Mouse (Mus musculus) limb, embryonic 14.5 days (tissue): ENCODE results near the gene Scamp4. TPM values are rescaled to one million over a fixed set of nuclear protein-coding genes. Genes with fewer than 3 reads are reported as not detected.

ENCODE experiments used
- ATAC-seq: fragments of 200-750 bp; cut with Nextera tagmentation; 2 replicates; pipeline ENCODE4 v1.8.0; 2017; ENCODE audit warnings: low read depth, moderate number of reproducible peaks, moderate TSS enrichment; ENCODE audit not compliant: low FRiP score
- DNase-seq: peaks from one replicate; pipeline ENCODE4 v3.0.0-alpha.2; 2015; ENCODE audit warnings: low spot score
- H3K27ac ChIP-seq: fragments of 300-500 bp; sonication (generic); replicated peaks from 2 replicates; pipeline ENCODE4 v1.5.1; 2014; ENCODE audit warnings: low read depth, mild to moderate bottlenecking, low read length, moderate library complexity, mixed read lengths
- H3K27me3 ChIP-seq: fragments of 300-500 bp; sonication (generic); 2 replicates; pipeline ENCODE4 v1.6.1; 2014; ENCODE audit warnings: low read length, mixed read lengths; ENCODE audit not compliant: control insufficient read depth, insufficient read depth
- H3K36me3 ChIP-seq: fragments of 300-500 bp; sonication (generic); 2 replicates; pipeline ENCODE4 v1.6.1; 2014; ENCODE audit warnings: mild to moderate bottlenecking, low read length, moderate library complexity, mixed read lengths; ENCODE audit not compliant: control insufficient read depth, insufficient read depth
- H3K4me1 ChIP-seq: fragments of 300-500 bp; sonication (generic); 2 replicates; pipeline ENCODE4 v1.6.1; 2014; ENCODE audit warnings: antibody characterized with exemption, low read length, mixed read lengths; ENCODE audit not compliant: control insufficient read depth, insufficient read depth
- H3K4me2 ChIP-seq: fragments of 300-500 bp; sonication (generic); replicated peaks from 2 replicates; pipeline ENCODE4 v1.6.1; 2014; ENCODE audit warnings: low read depth, mild to moderate bottlenecking, low read length, moderate library complexity; ENCODE audit not compliant: severe bottlenecking
- H3K4me3 ChIP-seq: fragments of 300-500 bp; sonication (generic); replicated peaks from 2 replicates; pipeline ENCODE4 v1.5.1; 2014; ENCODE audit warnings: low read length
- H3K9ac ChIP-seq: fragments of 300-500 bp; sonication (generic); 2 replicates; pipeline ENCODE4 v1.6.1; 2014; ENCODE audit warnings: mild to moderate bottlenecking, low read depth, low read length, moderate library complexity; ENCODE audit not compliant: severe bottlenecking
- H3K9me3 ChIP-seq: fragments of 300-500 bp; sonication (generic); 2 replicates; pipeline ENCODE4 v1.6.1; 2016; ENCODE audit warnings: low read length; ENCODE audit not compliant: control insufficient read depth
- POLR2A ChIP-seq: fragments of 200-500 bp; IDR thresholded peaks from 2 replicates; pipeline ENCODE4 v1.8.0; 2012; ENCODE audit warnings: inconsistent platforms, mild to moderate bottlenecking, moderate library complexity, borderline replicate concordance; ENCODE audit not compliant: insufficient read depth, insufficient read length; ENCODE audit errors: extremely low read depth
- WGBS: fragments of 180-500 bp; shearing (Covaris S2); extraction: QIAGEN DNeasy Blood & Tissue Kit; methylation state at CpG from one replicate; pipeline ENCODE4 v1.1.7; 2014; 5-methylcytosine and 5-hydroxymethylcytosine counted together
- polyA plus RNA-seq, 2 experiments: library from polyadenylated mRNA; depleted of rRNA in 1 of 2; stranded (reverse) in 1 of 2; unstranded in 1 of 2; fragments of >200 nt; fragmentation: Nextera tagmentation in 1 of 2; extraction: Ambion mirVana in 1 of 2; gene quantifications; 2 replicates each; pipeline versions ENCODE4 v1.2.1 to v1.2.3; 2012 to 2014

Scamp4 gene
- polyA plus RNA-seq, 2 experiments = 83.1 to 91.4 TPM

GRCm38 (mm10) chr10:80658841-80659202 lies 56.1 kb downstream of the Scamp4 start:
- H3K27ac ChIP-seq = no peak overlapping the region
- H3K4me2 ChIP-seq = no peak overlapping the region
- WGBS = 67% methylated on average over 4 of the region's 4 CpGs

GRCm38 (mm10) chr10:80659213-80659612 lies 56.5 kb downstream of the Scamp4 start:
- no peaks in the 10 kb centered on the region for H3K9me3 ChIP-seq
- H3K4me1 ChIP-seq = peaks cover 18% of the 10 kb centered on the region
- H3K27me3 ChIP-seq = no peaks in the 10 kb centered on the region
- H3K4me2 ChIP-seq = no peak overlapping the region
- no peak overlapping the region for H3K4me3 ChIP-seq
- H3K36me3 ChIP-seq = no peaks in the 10 kb centered on the region
- WGBS = 15% methylated on average over 10 of the region's 10 CpGs
- DNase-seq (peak; percentile 82), ATAC-seq (no peak)
- TF ChIP-seq POLR2A = no peak
- H3K27ac ChIP-seq = no peak overlapping the region
- H3K9ac ChIP-seq = no peak overlapping the region

More at GRCm38 (mm10) chr10:80658841-80659202, 56.1 kb downstream of the Scamp4 start:
- no peak for TF ChIP-seq POLR2A
- H3K9ac ChIP-seq = no peak overlapping the region
- no peak for DNase-seq
- H3K4me3 ChIP-seq = no peak overlapping the region
- no peak for ATAC-seq
- peaks cover 19% of the 10 kb centered on the region for H3K4me1 ChIP-seq
- H3K36me3 ChIP-seq = no peaks in the 10 kb centered on the region
- H3K27me3 ChIP-seq = no peaks in the 10 kb centered on the region
- no peaks in the 10 kb centered on the region for H3K9me3 ChIP-seq

- Histone ChIP-seq H3K9me3 (no peaks in the 10 kb centered on the region), H3K27ac (no peak overlapping the region), H3K4me3 (no peak overlapping the region), H3K4me2 (no peak overlapping the region), H3K4me1 (peaks cover 20% of the 10 kb centered on the region), H3K36me3 (peaks cover 3% of the 10 kb centered on the region), H3K27me3 (no peaks in the 10 kb centered on the region), H3K9ac (no peak overlapping the region)
- no peak for TF ChIP-seq POLR2A
- ATAC-seq (no peak), DNase-seq (no peak)
- WGBS = 43% methylated on average over 5 of the region's 5 CpGs
These were observed 58.5 kb downstream of the Scamp4 start for GRCm38 (mm10) chr10:80661149-80661548.

- TF ChIP-seq POLR2A = no peak
- Histone ChIP-seq H3K9me3 (no peaks in the 10 kb centered on the region), H3K27me3 (no peaks in the 10 kb centered on the region), H3K4me1 (peaks cover 15% of the 10 kb centered on the region), H3K9ac (no peak overlapping the region), H3K4me2 (no peak overlapping the region), H3K36me3 (peaks cover 28% of the 10 kb centered on the region), H3K4me3 (no peak overlapping the region), H3K27ac (no peak overlapping the region)
- DNase-seq (no peak), ATAC-seq (no peak)
- 17% methylated on average over 5 of the region's 5 CpGs for WGBS
These were observed 61.0 kb downstream of the Scamp4 start for GRCm38 (mm10) chr10:80663485-80664196.

GRCm38 (mm10) chr10:80664197-80665015 lies 61.7 kb downstream of the Scamp4 start:
- Histone ChIP-seq H3K4me1 (peaks cover 15% of the 10 kb centered on the region), H3K27ac (peak overlapping the region; percentile 65), H3K9ac (peak overlapping the region; percentile 25), H3K36me3 (peaks cover 36% of the 10 kb centered on the region), H3K27me3 (no peaks in the 10 kb centered on the region), H3K4me2 (peak overlapping the region; percentile 33; the same call in 1 of the 2 replicates), H3K4me3 (no peak overlapping the region; the same call in 1 of the 2 replicates), H3K9me3 (no peaks in the 10 kb centered on the region)
- DNase-seq (peak; percentile 47), ATAC-seq (peak; percentile 38; the same call in 1 of the 2 replicates)
- 22% methylated on average over 16 of the region's 16 CpGs for whole genome bisulfite sequencing
- no peak for TF ChIP-seq POLR2A
